Mouse (Mus musculus): Measurements from ENCODE around the gene Stk17b. TPM values are rescaled to one million over a fixed set of nuclear protein-coding genes. Genes with fewer than 3 reads are reported as not detected.

Stk17b gene
- 25.2 and 28.1 TPM in 2 replicates for polyA plus RNA-seq (2012; rRNA removed)

DNA sequence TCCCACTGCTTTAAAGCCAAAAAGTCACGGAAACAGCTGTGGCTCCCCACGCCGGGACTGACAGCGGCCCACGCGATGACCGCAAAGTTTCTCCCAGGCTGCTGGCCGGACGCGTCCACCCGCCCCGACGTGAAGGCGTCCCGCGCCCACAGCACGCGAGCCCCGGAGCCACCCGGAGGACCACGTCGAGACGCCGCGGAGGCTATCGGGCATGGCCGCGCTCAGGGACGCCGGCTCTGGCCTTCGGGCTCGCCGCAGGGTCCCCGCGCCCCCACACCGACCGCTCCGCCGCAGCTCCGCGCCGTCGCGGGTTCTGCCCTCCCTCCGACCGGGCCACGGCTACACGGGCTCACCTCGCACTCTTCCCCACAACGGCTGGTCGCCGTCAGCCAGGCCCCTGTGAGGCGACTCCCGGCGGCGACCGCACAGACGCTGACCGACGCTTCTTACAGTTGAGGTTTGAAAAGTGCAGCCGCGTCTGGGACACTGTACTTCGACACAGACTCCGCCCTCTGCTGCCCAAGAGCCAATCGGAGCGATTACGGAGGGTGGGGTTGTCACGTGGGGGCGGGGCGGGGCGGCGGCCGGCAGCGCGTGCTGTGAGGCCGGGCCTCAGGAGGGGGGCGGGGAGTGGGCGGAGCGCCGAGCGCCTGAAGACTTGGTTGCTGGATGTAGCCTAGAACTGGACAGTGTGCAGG lies at the start of gene Stk17b:
Gene Stk17b (minus strand): TSS at position 504 of the 698 bp plus-strand sequence.
- WGBS = under 1% methylated on average over 80 of the region's 81 CpGs
- TF ChIP-seq POLR2A (IDR thresholded peaks at IDR 0.05; ENCODE audit: borderline replicate concordance, insufficient read depth, low read length) (no peak), CTCF (IDR thresholded peaks at IDR 0.05; ENCODE audit: borderline replicate concordance, insufficient read depth, low read depth, low read length) (no peak)
- peak; percentile 63 to 76 for DNase-seq
- Histone ChIP-seq H3K27me3 (ENCODE audit: control insufficient read depth, insufficient read depth, low read length) (no peaks in the 10 kb centered on the region; the same call in 1 of the 2 replicates), H3K27ac (ENCODE audit: insufficient read depth, low read length) (no peak within 1 kb of the TSS), H3K4me3 (replicated peaks; ENCODE audit: insufficient read depth, low read depth, low read length) (peak within 1 kb of the TSS; percentile 63), H3K4me1 (ENCODE audit: control insufficient read depth, insufficient read depth, low read length) (no peaks in the 10 kb centered on the region)

DNA sequence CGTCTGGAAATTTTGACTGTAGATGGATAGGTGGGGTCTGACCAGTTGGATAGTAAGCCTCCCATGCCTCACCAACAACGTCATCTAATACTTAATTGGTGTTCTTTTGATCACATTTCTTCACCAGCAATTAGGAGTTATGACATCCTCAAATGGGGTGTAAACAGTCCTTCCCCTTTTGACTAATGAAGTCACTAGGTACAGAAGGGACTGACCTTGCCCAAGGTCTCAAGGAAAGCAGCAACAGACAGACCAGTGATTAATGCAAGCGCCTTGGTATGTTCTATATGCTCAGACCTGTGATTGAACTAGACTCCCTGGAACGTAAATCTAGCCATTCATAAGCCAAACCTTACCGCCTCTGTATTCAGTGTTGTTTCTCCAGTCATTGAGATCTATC lies 45.3 kb upstream of the Stk17b start:
- no peak overlapping the region for H3K4me3 ChIP-seq (replicated peaks; ENCODE audit: insufficient read depth, low read depth, low read length)
- DNase-seq = no peak
- H3K4me1 ChIP-seq (ENCODE audit: control insufficient read depth, insufficient read depth, low read length) = no peaks in the 10 kb centered on the region
- H3K27me3 ChIP-seq (ENCODE audit: control insufficient read depth, insufficient read depth, low read length) = no peaks in the 10 kb centered on the region
- WGBS = 91% methylated on average over 5 of the region's 5 CpGs
- TF ChIP-seq CTCF (IDR thresholded peaks at IDR 0.05; ENCODE audit: borderline replicate concordance, insufficient read depth, low read depth, low read length) = no peak
- TF ChIP-seq POLR2A (IDR thresholded peaks at IDR 0.05; ENCODE audit: borderline replicate concordance, insufficient read depth, low read length) = no peak
- H3K27ac ChIP-seq (ENCODE audit: insufficient read depth, low read length) = no peak overlapping the region

DNA sequence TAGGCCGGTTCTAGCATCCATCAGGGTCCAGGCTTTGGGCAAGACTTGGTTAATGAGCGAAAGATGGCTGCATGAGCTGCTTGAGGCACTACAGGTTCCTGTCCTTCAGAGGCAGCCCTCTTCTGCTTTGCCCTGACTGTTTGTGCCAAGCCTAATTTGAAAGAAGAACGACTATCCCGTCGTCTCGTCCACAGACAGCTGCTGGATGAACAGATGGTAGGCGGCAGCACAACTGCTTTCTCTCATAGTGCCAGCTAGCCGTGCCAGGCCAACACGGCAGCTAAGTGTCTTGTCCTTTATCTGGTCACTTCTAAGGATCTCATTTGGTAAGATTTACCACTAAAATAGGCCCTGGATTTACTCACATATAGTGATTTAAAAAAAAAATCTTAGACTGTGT lies 44.1 kb upstream of the Stk17b start:
- Histone ChIP-seq H3K27me3 (ENCODE audit: control insufficient read depth, insufficient read depth, low read length) (no peaks in the 10 kb centered on the region), H3K4me3 (replicated peaks; ENCODE audit: insufficient read depth, low read depth, low read length) (no peak overlapping the region), H3K27ac (ENCODE audit: insufficient read depth, low read length) (no peak overlapping the region), H3K4me1 (ENCODE audit: control insufficient read depth, insufficient read depth, low read length) (no peaks in the 10 kb centered on the region)
- no peak for TF ChIP-seq POLR2A (IDR thresholded peaks at IDR 0.05; ENCODE audit: borderline replicate concordance, insufficient read depth, low read length)
- TF ChIP-seq CTCF (IDR thresholded peaks at IDR 0.05; ENCODE audit: borderline replicate concordance, insufficient read depth, low read depth, low read length) = no peak
- WGBS = 22% methylated on average over 9 of the region's 9 CpGs
- DNase-seq = no peak

DNA sequence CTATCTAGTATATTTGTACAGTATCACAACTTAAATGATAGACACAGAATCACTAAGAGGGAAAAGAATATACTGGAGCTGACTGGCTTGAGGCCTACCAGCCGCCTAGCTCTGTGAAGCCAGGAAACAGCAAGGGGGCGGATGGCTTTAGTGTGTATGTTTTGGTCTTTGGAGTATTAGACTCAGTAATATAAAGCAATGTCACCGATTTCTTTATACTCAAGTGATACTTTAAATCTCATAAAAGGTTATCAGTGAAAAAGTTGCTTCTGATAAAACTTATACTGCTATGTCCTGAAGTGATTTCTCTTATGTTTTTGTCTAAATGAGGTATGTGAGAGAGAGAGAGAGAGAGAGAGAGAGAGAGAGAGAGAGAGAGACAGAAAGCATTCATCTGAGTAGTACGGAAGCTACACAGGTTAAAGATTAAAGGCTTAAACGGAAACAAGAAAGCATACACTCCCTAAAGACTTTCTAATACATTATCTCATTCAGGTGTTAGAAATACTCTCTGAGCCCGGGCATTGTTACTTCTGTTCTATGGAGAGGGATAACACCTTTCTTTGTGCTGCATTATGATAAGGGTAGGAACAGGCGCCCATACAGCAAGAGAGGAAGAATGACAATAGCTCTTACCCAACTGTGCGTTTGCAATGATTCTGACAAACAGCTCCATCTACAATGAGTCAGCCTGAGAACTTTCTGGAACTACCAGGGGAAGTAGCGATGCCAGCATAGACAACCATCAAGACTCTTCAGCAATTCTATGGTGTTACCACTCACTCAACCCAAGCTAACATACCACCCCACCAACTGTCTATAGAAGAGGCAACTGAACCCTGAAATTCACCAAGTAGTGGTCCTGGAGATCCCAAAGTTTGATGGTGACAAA lies 39.7 kb upstream of the Stk17b start:
- no peaks in the 10 kb centered on the region for H3K4me1 ChIP-seq (ENCODE audit: control insufficient read depth, insufficient read depth, low read length)

DNA sequence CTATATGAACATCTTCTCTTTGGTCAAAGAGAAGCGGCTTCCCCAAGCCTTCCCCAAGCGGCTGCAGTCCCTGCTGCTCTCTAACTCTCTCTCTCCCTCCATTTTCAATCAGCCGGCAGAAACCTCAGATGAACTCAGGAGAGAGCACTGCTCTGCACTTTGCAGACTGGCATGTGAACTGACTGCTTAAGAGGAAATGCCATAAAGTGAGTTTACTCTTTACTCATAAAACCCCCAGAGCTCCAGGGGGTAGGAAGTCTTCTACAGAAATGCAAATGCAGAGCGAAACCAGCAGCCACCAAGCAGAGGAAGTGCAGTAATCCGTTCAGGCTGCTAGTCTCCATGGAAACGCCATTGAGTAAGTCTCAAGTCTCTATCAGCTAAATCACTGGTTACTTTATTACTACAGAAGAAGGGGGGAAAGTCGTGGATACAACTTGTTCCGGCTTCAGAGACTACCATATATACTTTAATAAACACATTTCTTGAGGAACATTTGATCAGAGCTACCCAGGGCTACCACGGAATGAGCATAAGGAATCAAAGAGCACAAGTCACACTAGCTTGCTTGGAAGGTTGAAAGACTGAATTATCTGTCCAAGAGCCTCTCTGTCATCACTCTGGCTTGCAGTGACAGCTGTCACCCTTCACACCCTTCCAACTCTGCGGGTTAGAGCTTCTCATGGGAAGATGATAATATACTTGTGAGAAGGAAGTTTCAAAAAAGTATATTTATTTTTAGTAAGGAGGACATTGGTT lies 38.8 kb upstream of the Stk17b start:
- no peak for TF ChIP-seq CTCF (IDR thresholded peaks at IDR 0.05; ENCODE audit: borderline replicate concordance, insufficient read depth, low read depth, low read length)
- no peak for TF ChIP-seq POLR2A (IDR thresholded peaks at IDR 0.05; ENCODE audit: borderline replicate concordance, insufficient read depth, low read length)
- no peak overlapping the region for H3K4me3 ChIP-seq (replicated peaks; ENCODE audit: insufficient read depth, low read depth, low read length)
- DNase-seq = peak in 1 of 2 experiments; percentile 9
- 15% methylated on average over 10 of the region's 10 CpGs for WGBS
- 0 out of 2 replicates have a peak overlapping the region, but pooled peaks have one; percentile 4 for H3K27ac ChIP-seq (ENCODE audit: insufficient read depth, low read length)
- H3K4me1 ChIP-seq (ENCODE audit: control insufficient read depth, insufficient read depth, low read length) = no peaks in the 10 kb centered on the region
- H3K27me3 ChIP-seq (ENCODE audit: control insufficient read depth, insufficient read depth, low read length) = no peaks in the 10 kb centered on the region

More for the DNA sequence above, 39.7 kb upstream of the Stk17b start:
- H3K4me3 ChIP-seq (replicated peaks; ENCODE audit: insufficient read depth, low read depth, low read length) = no peak overlapping the region
- no peak overlapping the region for H3K27ac ChIP-seq (ENCODE audit: insufficient read depth, low read length)
- DNase-seq = no peak
- no peaks in the 10 kb centered on the region for H3K27me3 ChIP-seq (ENCODE audit: control insufficient read depth, insufficient read depth, low read length)
- TF ChIP-seq POLR2A (IDR thresholded peaks at IDR 0.05; ENCODE audit: borderline replicate concordance, insufficient read depth, low read length) (no peak), CTCF (IDR thresholded peaks at IDR 0.05; ENCODE audit: borderline replicate concordance, insufficient read depth, low read depth, low read length) (no peak)
- 68% methylated on average over 9 of the region's 9 CpGs for WGBS

DNA sequence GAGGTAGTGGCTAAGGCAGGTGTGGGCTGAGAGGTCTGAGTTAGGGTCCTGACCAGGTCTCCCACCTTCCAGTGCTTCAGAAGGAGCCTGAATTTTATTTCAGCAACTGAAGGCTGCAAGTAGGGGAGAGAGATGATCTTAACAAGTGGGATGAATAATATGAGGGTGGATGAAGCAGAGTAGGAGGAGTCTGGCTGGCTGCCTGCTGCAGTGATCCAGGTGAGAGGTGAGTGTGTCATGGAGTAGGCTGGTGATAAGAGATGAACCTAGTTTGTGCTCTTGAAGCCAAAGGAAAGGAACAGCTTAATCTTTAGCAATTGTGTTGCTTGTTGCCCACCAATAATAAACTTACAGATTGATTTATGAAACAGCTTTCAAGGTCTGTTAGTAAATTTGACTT lies 37.0 kb upstream of the Stk17b start:
- TF ChIP-seq CTCF (IDR thresholded peaks at IDR 0.05; ENCODE audit: borderline replicate concordance, insufficient read depth, low read depth, low read length) (no peak), POLR2A (IDR thresholded peaks at IDR 0.05; ENCODE audit: borderline replicate concordance, insufficient read depth, low read length) (no peak)
- no peak overlapping the region for H3K4me3 ChIP-seq (replicated peaks; ENCODE audit: insufficient read depth, low read depth, low read length)
- H3K4me1 ChIP-seq (ENCODE audit: control insufficient read depth, insufficient read depth, low read length) = no peaks in the 10 kb centered on the region
- no peaks in the 10 kb centered on the region for H3K27me3 ChIP-seq (ENCODE audit: control insufficient read depth, insufficient read depth, low read length)
- no peak overlapping the region for H3K27ac ChIP-seq (ENCODE audit: insufficient read depth, low read length)
- no peak for DNase-seq

DNA sequence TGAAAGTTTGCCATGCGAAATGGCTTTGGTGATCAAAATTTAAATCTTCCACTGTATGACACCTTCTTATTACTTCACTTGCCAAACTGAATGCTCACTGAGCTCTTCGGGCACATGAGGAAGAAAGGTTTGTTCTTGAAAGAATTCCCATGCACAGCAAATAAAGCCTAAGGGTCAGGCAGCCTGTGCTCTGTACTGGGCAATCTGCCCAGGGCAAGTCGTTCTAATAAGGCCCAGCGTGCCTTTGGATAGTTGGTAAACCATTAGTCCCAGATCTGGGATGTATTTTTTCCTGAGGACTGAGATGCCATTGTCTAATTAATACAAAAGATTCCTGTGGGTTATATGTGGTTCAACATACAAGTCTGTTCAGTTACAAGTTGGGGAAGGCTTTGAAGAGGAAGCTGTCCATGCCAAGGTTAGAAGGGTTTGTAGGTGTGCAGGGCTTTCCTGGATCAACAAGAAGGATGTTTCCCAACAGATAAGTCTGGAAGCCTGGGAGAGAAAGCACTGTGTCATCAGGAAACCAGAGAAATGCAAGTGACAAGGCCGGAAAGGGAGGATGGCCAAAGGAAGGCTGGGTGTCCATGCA lies 35.1 kb upstream of the Stk17b start:
- Histone ChIP-seq H3K27ac (ENCODE audit: insufficient read depth, low read length) (no peak overlapping the region), H3K4me3 (replicated peaks; ENCODE audit: insufficient read depth, low read depth, low read length) (no peak overlapping the region), H3K4me1 (ENCODE audit: control insufficient read depth, insufficient read depth, low read length) (no peaks in the 10 kb centered on the region; the same call in 1 of the 2 replicates), H3K27me3 (ENCODE audit: control insufficient read depth, insufficient read depth, low read length) (no peaks in the 10 kb centered on the region)
- WGBS = 50% methylated on average over 5 of the region's 5 CpGs
- TF ChIP-seq POLR2A (IDR thresholded peaks at IDR 0.05; ENCODE audit: borderline replicate concordance, insufficient read depth, low read length) (no peak), CTCF (IDR thresholded peaks at IDR 0.05; ENCODE audit: borderline replicate concordance, insufficient read depth, low read depth, low read length) (no peak)
- DNase-seq = no peak

All from cerebellum, adult 2 months (tissue).